Mouse (Mus musculus): Measurements from ENCODE around the gene Arhgef12.

GRCm38 (mm10) chr9:43061545-43061944, 45.5 kb downstream of the Arhgef12 start:
- TF ChIP-seq CHD2 (IDR thresholded peaks at IDR 0.05; ENCODE audit: low read length) = no peak
- no peak for TF ChIP-seq CTCF (IDR thresholded peaks at IDR 0.05 in 2 of 3, conservative IDR thresholded peaks at IDR 0.05 in 1 of 3; ENCODE audit: control insufficient read depth in 1 of 3, insufficient read depth in 1 of 3, low read depth in 2 of 3, low read length in 3 of 3, poor library complexity in 1 of 3, severe bottlenecking in 1 of 3)
- TF ChIP-seq CHD1 (IDR thresholded peaks at IDR 0.05; ENCODE audit: low read depth, low read length) = no peak
- no peak for TF ChIP-seq TCF12 (IDR thresholded peaks at IDR 0.05; ENCODE audit: low read depth, low read length)
- no peak for TF ChIP-seq TAL1 (IDR thresholded peaks at IDR 0.05; ENCODE audit: low read length)
- no peak for TF ChIP-seq GATA1 (IDR thresholded peaks at IDR 0.05; ENCODE audit: low read depth, low read length)
- TF ChIP-seq USF1 (IDR thresholded peaks at IDR 0.05; ENCODE audit: low read depth, low read length) = no peak
- no peak for TF ChIP-seq ZC3H11A (IDR thresholded peaks at IDR 0.05; ENCODE audit: low read depth, low read length)

Data from MEL (cell line).